Mouse (Mus musculus): ENCODE data around the gene Pknox2. TPM values are rescaled to one million over a fixed set of nuclear protein-coding genes. Genes with fewer than 3 reads are reported as not detected.
A peak's percentile ranks its signal among the peaks of the same experiment; 100 is the strongest.

The Pknox2 gene
- polyA plus RNA-seq, 1 experiment from 2014 or later, result 18.4 TPM

GRCm38 (mm10) chr9:37117529-37117928 is 29.7 kb downstream of the Pknox2 start:
- WGBS, result 98% methylated on average over 2 of the region's 2 CpGs
- no peak overlapping the region for H3K4me2 ChIP-seq (ENCODE audit: low read length)
- ATAC-seq (ENCODE audit: low FRiP score, low TSS enrichment), result no peak

GRCm38 (mm10) chr9:37116632-37117413 is 30.4 kb downstream of the Pknox2 start:
- ATAC-seq (ENCODE audit: low FRiP score, low TSS enrichment), result no peak
- Histone ChIP-seq H3K4me1 (ENCODE audit: control insufficient read depth, insufficient read depth, low read length) (peaks cover 18% of the 10 kb centered on the region; the same call in 1 of the 2 replicates), H3K36me3 (ENCODE audit: control insufficient read depth, insufficient read depth, low read length) (no peaks in the 10 kb centered on the region), H3K9ac (replicated peaks; ENCODE audit: low read length) (no peak overlapping the region), H3K4me3 (replicated peaks; ENCODE audit: low read depth, low read length) (no peak overlapping the region), H3K4me2 (ENCODE audit: low read length) (no peak overlapping the region), H3K9me3 (ENCODE audit: control insufficient read depth, low read length) (no peaks in the 10 kb centered on the region), H3K27ac (replicated peaks; ENCODE audit: low read depth, low read length) (no peak overlapping the region), H3K27me3 (ENCODE audit: control insufficient read depth, insufficient read depth, low read length) (no peaks in the 10 kb centered on the region)
- WGBS, result 43% methylated on average over 9 of the region's 9 CpGs
- no peak for DNase-seq

More at GRCm38 (mm10) chr9:37117529-37117928, 29.7 kb downstream of the Pknox2 start:
- H3K4me1 ChIP-seq (ENCODE audit: control insufficient read depth, insufficient read depth, low read length), result peaks cover 20% of the 10 kb centered on the region; the same call in 1 of the 2 replicates
- H3K27ac ChIP-seq (replicated peaks; ENCODE audit: low read depth, low read length), result no peak overlapping the region
- no peaks in the 10 kb centered on the region for H3K36me3 ChIP-seq (ENCODE audit: control insufficient read depth, insufficient read depth, low read length)
- H3K9ac ChIP-seq (replicated peaks; ENCODE audit: low read length), result no peak overlapping the region
- H3K4me3 ChIP-seq (replicated peaks; ENCODE audit: low read depth, low read length), result no peak overlapping the region
- DNase-seq, result no peak
- no peaks in the 10 kb centered on the region for H3K9me3 ChIP-seq (ENCODE audit: control insufficient read depth, low read length)
- no peaks in the 10 kb centered on the region for H3K27me3 ChIP-seq (ENCODE audit: control insufficient read depth, insufficient read depth, low read length)

DNA sequence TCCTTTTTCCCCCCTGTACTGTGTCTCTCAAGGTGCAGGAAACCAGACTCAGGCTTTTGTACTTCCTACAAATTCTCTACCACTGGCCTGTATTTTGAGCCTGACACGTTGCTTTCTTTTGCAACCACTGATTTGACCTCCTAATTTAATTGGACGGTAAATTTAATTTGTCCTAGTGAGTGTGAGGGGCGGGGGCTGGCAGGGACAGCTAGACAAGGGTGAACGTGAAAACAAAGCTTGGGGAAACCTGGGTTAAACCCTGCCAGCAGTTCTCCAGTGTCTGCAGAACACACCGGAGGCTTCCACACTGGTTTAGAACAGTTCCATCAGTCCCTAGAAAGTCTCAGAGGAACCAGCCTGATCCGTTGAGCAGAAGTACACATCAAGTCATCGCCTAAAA is 31.4 kb downstream of the Pknox2 start:
- H3K9ac ChIP-seq (replicated peaks; ENCODE audit: low read length), result no peak overlapping the region
- H3K27ac ChIP-seq (replicated peaks; ENCODE audit: low read depth, low read length), result no peak overlapping the region
- H3K4me2 ChIP-seq (ENCODE audit: low read length), result no peak overlapping the region
- WGBS, result 82% methylated on average over 7 of the region's 7 CpGs
- H3K4me3 ChIP-seq (replicated peaks; ENCODE audit: low read depth, low read length), result no peak overlapping the region
- no peaks in the 10 kb centered on the region for H3K27me3 ChIP-seq (ENCODE audit: control insufficient read depth, insufficient read depth, low read length)
- peaks cover 14% of the 10 kb centered on the region; the same call in 1 of the 2 replicates for H3K4me1 ChIP-seq (ENCODE audit: control insufficient read depth, insufficient read depth, low read length)
- ATAC-seq (ENCODE audit: low FRiP score, low TSS enrichment), result no peak
- no peaks in the 10 kb centered on the region for H3K9me3 ChIP-seq (ENCODE audit: control insufficient read depth, low read length)
- no peak for DNase-seq
- no peaks in the 10 kb centered on the region for H3K36me3 ChIP-seq (ENCODE audit: control insufficient read depth, insufficient read depth, low read length)

DNA sequence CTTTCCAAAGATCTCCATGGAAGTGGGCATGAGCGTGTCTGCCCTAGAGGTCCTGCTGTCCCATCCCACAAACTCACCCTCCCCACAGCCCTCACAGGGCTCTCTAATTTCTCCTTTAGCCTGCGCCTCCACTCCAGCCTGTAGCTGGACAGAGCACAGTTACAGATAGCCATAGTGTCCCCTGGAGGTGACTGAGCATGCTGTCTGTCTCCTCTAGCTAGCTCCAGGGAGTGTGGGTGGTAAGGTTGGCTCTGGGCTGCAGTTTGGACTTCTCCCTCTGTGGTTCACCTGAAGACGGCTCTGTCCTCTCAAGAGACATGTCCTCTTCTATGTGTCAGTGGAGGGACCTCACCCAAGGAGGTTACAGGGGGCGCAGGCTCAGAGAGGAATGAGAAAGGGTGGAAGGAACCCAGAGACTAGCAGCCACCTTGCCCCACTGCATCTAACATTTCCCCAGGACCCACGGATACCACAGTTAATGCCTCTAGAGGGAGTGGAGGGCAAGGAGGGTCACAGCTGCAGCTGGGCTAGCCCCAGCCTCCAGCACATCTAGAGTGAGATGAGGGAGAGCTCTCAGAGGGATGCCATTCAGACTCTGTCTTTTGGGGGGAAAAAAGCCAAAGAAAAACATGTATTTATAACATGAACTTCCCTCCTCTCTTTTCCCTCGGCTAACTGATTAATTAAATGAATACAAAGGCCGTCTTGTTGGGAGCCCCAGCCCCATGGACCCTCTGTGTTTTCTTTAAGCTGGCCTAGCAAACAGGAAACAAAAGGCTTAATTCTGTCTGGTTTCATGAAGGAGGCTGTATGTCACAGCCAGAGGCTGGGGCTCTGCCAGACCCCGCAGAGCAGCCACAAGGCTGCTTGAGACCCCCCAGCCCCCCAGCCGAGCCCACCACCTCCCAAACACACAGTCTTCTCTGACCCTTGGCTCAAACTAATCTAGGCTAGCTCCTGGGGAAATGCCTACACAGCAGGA is 32.6 kb downstream of the Pknox2 start:
- 22% methylated on average over 9 of the region's 9 CpGs for WGBS
- H3K4me2 ChIP-seq (ENCODE audit: low read length), result no peak overlapping the region
- DNase-seq, result peak; percentile 52

GRCm38 (mm10) chr9:37107546-37107945 is 39.7 kb downstream of the Pknox2 start:
- H3K27me3 ChIP-seq (ENCODE audit: control insufficient read depth, insufficient read depth, low read length), result no peaks in the 10 kb centered on the region
- no peaks in the 10 kb centered on the region for H3K9me3 ChIP-seq (ENCODE audit: control insufficient read depth, low read length)
- ATAC-seq (ENCODE audit: low FRiP score, low TSS enrichment) (no peak), DNase-seq (no peak)
- H3K4me1 ChIP-seq (ENCODE audit: control insufficient read depth, insufficient read depth, low read length), result peaks cover 9% of the 10 kb centered on the region; the same call in 1 of the 2 replicates
- H3K27ac ChIP-seq (replicated peaks; ENCODE audit: low read depth, low read length), result no peak overlapping the region
- H3K4me2 ChIP-seq (ENCODE audit: low read length), result no peak overlapping the region
- H3K9ac ChIP-seq (replicated peaks; ENCODE audit: low read length), result no peak overlapping the region
- H3K36me3 ChIP-seq (ENCODE audit: control insufficient read depth, insufficient read depth, low read length), result no peaks in the 10 kb centered on the region
- H3K4me3 ChIP-seq (replicated peaks; ENCODE audit: low read depth, low read length), result no peak overlapping the region
- WGBS, result 51% methylated on average over 2 of the region's 2 CpGs

More for the DNA sequence above, 32.6 kb downstream of the Pknox2 start:
- no peaks in the 10 kb centered on the region for H3K9me3 ChIP-seq (ENCODE audit: control insufficient read depth, low read length)
- peak; percentile 53; the same call in 1 of the 2 replicates for ATAC-seq (ENCODE audit: low FRiP score, low TSS enrichment)
- peak overlapping the region; percentile 55 for H3K27ac ChIP-seq (replicated peaks; ENCODE audit: low read depth, low read length)
- H3K9ac ChIP-seq (replicated peaks; ENCODE audit: low read length), result no peak overlapping the region
- peaks cover 14% of the 10 kb centered on the region; the same call in 1 of the 2 replicates for H3K4me1 ChIP-seq (ENCODE audit: control insufficient read depth, insufficient read depth, low read length)
- no peak overlapping the region for H3K4me3 ChIP-seq (replicated peaks; ENCODE audit: low read depth, low read length)
- no peaks in the 10 kb centered on the region for H3K36me3 ChIP-seq (ENCODE audit: control insufficient read depth, insufficient read depth, low read length)
- no peaks in the 10 kb centered on the region for H3K27me3 ChIP-seq (ENCODE audit: control insufficient read depth, insufficient read depth, low read length)

- H3K9ac ChIP-seq (replicated peaks; ENCODE audit: low read length), result no peak overlapping the region
- no peak overlapping the region for H3K4me2 ChIP-seq (ENCODE audit: low read length)
- ATAC-seq (ENCODE audit: low FRiP score, low TSS enrichment), result no peak
- no peaks in the 10 kb centered on the region for H3K36me3 ChIP-seq (ENCODE audit: control insufficient read depth, insufficient read depth, low read length)
- no peak overlapping the region for H3K4me3 ChIP-seq (replicated peaks; ENCODE audit: low read depth, low read length)
- H3K27ac ChIP-seq (replicated peaks; ENCODE audit: low read depth, low read length), result no peak overlapping the region
- H3K27me3 ChIP-seq (ENCODE audit: control insufficient read depth, insufficient read depth, low read length), result no peaks in the 10 kb centered on the region
- no peak for DNase-seq
- 45% methylated on average over 3 of the region's 3 CpGs for WGBS
- no peaks in the 10 kb centered on the region for H3K9me3 ChIP-seq (ENCODE audit: control insufficient read depth, low read length)
- peaks cover 10% of the 10 kb centered on the region; the same call in 1 of the 2 replicates for H3K4me1 ChIP-seq (ENCODE audit: control insufficient read depth, insufficient read depth, low read length)
Measured at GRCm38 (mm10) chr9:37106808-37107207, 40.4 kb downstream of the Pknox2 start.

GRCm38 (mm10) chr9:37104249-37104648 is 43.0 kb downstream of the Pknox2 start:
- Histone ChIP-seq H3K27ac (replicated peaks; ENCODE audit: low read depth, low read length) (no peak overlapping the region), H3K4me2 (ENCODE audit: low read length) (no peak overlapping the region), H3K4me3 (replicated peaks; ENCODE audit: low read depth, low read length) (no peak overlapping the region), H3K27me3 (ENCODE audit: control insufficient read depth, insufficient read depth, low read length) (no peaks in the 10 kb centered on the region), H3K9ac (replicated peaks; ENCODE audit: low read length) (no peak overlapping the region), H3K36me3 (ENCODE audit: control insufficient read depth, insufficient read depth, low read length) (no peaks in the 10 kb centered on the region), H3K9me3 (ENCODE audit: control insufficient read depth, low read length) (no peaks in the 10 kb centered on the region), H3K4me1 (ENCODE audit: control insufficient read depth, insufficient read depth, low read length) (peaks cover 26% of the 10 kb centered on the region)
- ATAC-seq (ENCODE audit: low FRiP score, low TSS enrichment) (no peak), DNase-seq (no peak)
- 69% methylated on average over 3 of the region's 3 CpGs for WGBS

DNA sequence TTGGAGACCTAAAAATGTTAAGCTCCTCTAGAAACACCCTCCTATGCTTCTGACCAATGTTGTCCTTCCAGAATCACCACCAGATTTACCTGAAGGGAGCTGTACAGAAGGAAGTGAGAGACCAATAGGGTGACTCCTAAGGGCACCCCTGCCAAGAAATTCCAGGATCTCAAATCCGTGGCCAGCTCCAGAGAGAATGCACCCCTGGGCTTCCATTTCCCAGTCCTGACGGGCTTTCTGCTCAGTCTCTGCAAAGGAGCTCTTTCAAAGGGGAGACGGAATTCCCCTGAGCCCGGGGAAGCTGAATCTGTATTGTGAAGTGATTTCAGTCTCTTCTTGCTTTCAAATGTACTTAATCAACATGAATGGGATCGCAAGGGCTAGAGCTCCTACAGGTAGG is 43.4 kb downstream of the Pknox2 start:
- no peak overlapping the region for H3K27ac ChIP-seq (replicated peaks; ENCODE audit: low read depth, low read length)
- DNase-seq, result peak; percentile 43
- 29% methylated on average over 5 of the region's 5 CpGs for WGBS

More for the DNA sequence above, 43.4 kb downstream of the Pknox2 start:
- no peaks in the 10 kb centered on the region for H3K27me3 ChIP-seq (ENCODE audit: control insufficient read depth, insufficient read depth, low read length)
- no peaks in the 10 kb centered on the region for H3K36me3 ChIP-seq (ENCODE audit: control insufficient read depth, insufficient read depth, low read length)
- H3K9ac ChIP-seq (replicated peaks; ENCODE audit: low read length), result no peak overlapping the region
- ATAC-seq (ENCODE audit: low FRiP score, low TSS enrichment), result no peak
- H3K4me3 ChIP-seq (replicated peaks; ENCODE audit: low read depth, low read length), result no peak overlapping the region
- H3K4me2 ChIP-seq (ENCODE audit: low read length), result no peak overlapping the region
- H3K9me3 ChIP-seq (ENCODE audit: control insufficient read depth, low read length), result no peaks in the 10 kb centered on the region
- H3K4me1 ChIP-seq (ENCODE audit: control insufficient read depth, insufficient read depth, low read length), result peaks cover 26% of the 10 kb centered on the region

Data from midbrain, embryonic 14.5 days (tissue).